Mouse (Mus musculus): Measurements from ENCODE around the gene Arl6. TPM values are rescaled to one million over a fixed set of nuclear protein-coding genes. Genes with fewer than 3 reads are reported as not detected.

The Arl6 gene
- not detected for total RNA-seq (2023)

GRCm38 (mm10) chr16:59639102-59639691 is at the start of gene Arl6:
Gene Arl6, minus strand, starts transcription at chr16:59639391.

GRCm38 (mm10) chr16:59600311-59601251 is 38.6 kb downstream of the Arl6 start, which contains the start of gene Crybg3:
Gene Crybg3, minus strand, starts transcription at chr16:59600979.

Other genes with a start within 250 kb of the Arl6 start
- not detected for gene Gabrr3, start 232.1 kb downstream of the Arl6 start, total RNA-seq (2023)
- 30.3 TPM for gene Riox2, start 167.6 kb downstream of the Arl6 start, total RNA-seq (2023)
- gene Crybg3, start 38.4 kb downstream of the Arl6 start, total RNA-seq (2023), result 3.3 TPM